Mouse (Mus musculus) layer of hippocampus, adult 2 months (tissue): Measurements from ENCODE around the gene Galr3. TPM values are rescaled to one million over a fixed set of nuclear protein-coding genes. Genes with fewer than 3 reads are reported as not detected.

Experiments
- DNase-seq, 2 experiments: peaks; one replicate each; pipeline ENCODE4 v3.0.0; 2022; ENCODE audit warnings: low spot score in 2 of 2
- H3K27ac ChIP-seq: fragments of 200-600 bp; 2 replicates; pipeline ENCODE4 v1.8.1; 2022
- H3K4me3 ChIP-seq: fragments of 200-600 bp; 2 replicates; pipeline ENCODE4 v1.8.1; 2022; ENCODE audit warnings: mild to moderate bottlenecking
- CTCF ChIP-seq: fragments of 200-600 bp; conservative IDR thresholded peaks from 2 replicates; pipeline ENCODE4 v1.8.1; 2022; ENCODE audit warnings: antibody characterized with exemption, mild to moderate bottlenecking, moderate library complexity
- total RNA-seq, 2 experiments: library from RNA; stranded (reverse); gene quantifications; 2 replicates each; pipeline ENCODE4 v1.2.3; 2021

Gene Galr3
- total RNA-seq, 2 experiments from 2014 or later: 0.39 TPM; not detected in 1

DNA sequence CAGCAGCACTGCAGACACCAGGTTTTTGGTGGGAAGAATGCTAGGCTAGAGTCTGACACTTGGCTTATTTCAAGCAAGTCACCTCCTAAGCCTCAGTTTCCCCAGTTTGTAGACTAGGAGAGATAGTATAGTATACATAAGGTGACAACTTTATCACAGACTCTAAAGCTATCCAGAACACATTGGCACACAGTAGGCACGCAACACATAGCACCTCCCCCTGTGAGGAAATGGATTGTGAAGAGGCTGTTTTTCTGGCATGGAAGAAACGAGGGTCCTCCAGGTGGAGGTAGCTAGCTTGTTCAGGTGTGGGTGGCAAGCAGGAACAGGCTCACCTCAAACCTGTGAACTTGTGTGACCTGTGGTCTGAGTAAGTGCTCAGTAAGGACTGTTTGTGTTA lies 9.3 kb downstream of the Galr3 start:
- no peak for TF ChIP-seq CTCF
- DNase-seq: no peak
- no peak overlapping the region for H3K4me3 ChIP-seq
- H3K27ac ChIP-seq: peak overlapping the region; percentile 71

DNA sequence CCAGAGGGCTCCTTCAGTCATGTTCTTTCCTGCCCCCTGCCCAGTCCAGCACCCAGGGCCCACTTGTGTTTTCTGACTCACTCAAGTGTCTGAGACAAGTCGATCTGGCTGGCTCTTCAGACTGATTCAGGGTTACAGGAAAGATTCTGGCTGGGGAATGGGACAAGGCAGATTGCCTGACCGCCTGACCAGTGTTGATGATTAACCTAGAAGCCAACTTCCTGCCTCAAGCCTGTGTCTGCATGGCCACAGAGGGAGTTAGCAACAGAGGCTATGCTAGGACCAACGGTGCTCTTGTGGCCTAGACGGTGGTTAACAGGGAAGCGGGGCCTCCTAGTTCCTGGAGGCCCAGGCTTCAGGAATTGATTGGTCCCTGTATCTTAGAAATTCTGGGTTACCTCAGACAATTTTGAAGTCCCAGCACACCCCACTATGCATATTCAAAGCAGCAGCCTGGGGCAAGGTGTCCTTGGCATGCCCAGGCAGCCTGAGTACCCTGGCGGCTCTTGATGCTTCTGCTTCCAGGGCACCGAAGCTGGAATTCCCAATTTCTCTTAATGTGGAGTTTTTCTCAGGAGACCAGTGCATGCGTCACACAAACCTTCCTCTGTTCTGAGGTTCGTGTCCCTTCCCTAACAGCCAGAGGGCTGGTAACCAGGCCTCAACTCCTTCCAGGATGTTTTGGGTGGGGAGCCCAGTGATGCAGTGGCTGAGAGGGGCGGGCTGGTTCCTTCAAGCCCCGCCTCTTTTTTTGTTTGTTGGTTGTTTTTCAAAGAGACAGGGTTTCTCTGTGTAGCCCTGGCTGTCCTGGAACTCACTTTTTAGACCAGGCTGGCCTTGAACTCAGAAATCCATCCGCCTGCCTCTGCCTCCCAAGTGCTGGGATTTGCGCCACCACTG lies 10.0 kb downstream of the Galr3 start:
- Histone ChIP-seq H3K4me3 (no peak overlapping the region), H3K27ac (peak overlapping the region; percentile 71)
- DNase-seq: no peak
- TF ChIP-seq CTCF: no peak

- Histone ChIP-seq H3K27ac (peak overlapping the region; percentile 71), H3K4me3 (no peak overlapping the region)
- DNase-seq: no peak
- TF ChIP-seq CTCF: no peak
Measured at GRCm38 (mm10) chr15:79052366-79052765, 10.7 kb downstream of the Galr3 start.

DNA sequence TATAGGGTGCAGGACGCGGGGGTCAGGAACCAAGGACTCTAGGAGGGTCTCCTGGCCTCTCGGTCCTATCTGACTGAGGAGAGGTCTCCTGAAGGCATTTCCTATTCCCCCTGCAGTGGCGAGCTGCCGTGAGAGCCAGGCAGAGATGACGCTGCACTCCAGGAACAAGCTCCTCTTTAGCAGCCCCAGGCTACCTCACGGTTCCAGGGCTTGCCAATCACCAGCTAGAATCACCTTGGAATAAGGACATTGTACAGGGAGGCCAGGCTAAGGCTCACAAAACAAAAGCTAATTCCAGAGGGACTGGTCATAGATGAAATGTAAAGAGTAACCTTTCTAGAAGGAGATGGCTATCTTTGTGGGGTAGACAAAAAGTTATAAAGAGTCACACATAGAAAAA lies 14.9 kb downstream of the Galr3 start:
- no peak for TF ChIP-seq CTCF
- no peak overlapping the region for H3K4me3 ChIP-seq
- no peak overlapping the region for H3K27ac ChIP-seq
- DNase-seq: no peak

GRCm38 (mm10) chr15:79057850-79058249 lies 16.2 kb downstream of the Galr3 start:
- TF ChIP-seq CTCF: no peak

DNA sequence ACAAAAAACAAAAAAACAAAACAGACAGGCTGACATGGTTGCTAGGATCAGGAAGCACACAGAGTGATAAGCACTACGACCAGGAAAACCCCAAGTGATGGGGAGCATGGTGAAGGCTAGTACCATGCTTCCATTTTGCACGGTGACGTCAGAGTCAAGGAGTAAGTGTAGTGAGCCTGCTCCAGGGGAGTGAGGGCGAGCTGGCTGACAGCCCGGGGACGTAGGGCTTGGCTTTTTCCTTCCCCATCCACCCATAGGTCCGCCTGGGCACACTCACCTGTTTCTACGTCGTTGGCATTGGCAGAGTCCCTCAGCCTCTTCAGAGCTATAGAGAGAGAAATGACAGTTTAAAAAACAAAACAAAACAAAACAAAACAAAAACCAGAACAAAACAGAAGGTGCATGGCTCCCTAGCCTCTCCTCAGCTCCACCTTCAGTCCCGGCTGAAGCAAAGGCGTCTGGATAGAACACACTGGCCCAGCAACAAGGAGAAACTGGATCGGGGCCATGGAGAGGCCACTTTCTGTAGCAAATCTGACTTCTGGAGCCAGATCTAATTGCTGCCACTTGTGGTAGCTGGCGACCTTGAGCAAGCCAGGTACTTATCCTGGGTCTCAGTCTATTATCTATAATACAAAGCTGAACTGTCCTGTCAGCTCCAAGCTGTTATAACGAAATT lies 19.3 kb downstream of the Galr3 start:
- H3K27ac ChIP-seq: no peak overlapping the region
- H3K4me3 ChIP-seq: no peak overlapping the region
- TF ChIP-seq CTCF: no peak
- DNase-seq: no peak

More at GRCm38 (mm10) chr15:79057850-79058249, 16.2 kb downstream of the Galr3 start:
- Histone ChIP-seq H3K4me3 (no peak overlapping the region), H3K27ac (no peak overlapping the region)
- DNase-seq: no peak

DNA sequence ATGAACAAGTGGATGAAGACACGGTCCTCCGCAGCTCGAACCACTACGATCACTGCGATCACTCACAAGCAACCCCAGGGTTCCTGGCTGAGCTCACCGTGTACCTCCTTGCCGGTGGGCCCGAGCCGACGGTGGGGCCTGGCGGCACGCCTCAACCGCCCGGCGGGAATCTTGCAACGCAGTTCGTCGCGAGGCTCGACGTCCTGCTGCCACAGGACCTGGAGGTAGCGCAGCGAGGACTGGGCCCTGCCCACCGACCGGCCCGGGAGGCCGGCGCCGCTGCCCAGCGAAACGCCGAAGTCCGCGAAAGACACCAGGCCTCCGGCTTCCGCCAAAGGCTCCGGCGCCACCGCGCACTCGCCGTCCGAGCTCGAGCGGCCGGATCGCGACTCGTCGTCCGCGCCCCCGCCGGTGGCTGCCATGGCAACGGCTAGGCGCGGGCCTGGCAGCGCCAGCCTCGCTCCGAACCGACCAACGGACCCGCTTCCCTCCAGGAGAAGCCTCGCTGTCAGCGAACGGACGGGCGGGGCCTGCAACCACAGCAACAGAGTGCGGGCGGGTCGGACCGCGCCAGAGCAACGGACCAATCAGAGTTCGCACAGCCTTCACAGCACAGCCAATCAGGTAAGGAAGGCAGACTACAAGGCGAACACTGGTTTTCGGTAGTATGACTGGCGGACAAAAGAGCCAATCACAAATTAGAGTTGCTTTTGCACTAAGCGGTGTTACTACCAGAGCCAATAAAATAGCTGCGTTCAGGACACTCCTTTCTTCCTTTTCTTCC lies 20.9 kb downstream of the Galr3 start, which contains the start of gene Ankrd54:
TSS of gene Ankrd54 (minus strand) at position 518 of the 784 bp plus-strand sequence.
- Histone ChIP-seq H3K4me3 (peak within 1 kb of the TSS; percentile 96), H3K27ac (peak within 1 kb of the TSS; percentile 78)
- peak; percentile 96 to 100 for DNase-seq
- TF ChIP-seq CTCF: no peak

DNA sequence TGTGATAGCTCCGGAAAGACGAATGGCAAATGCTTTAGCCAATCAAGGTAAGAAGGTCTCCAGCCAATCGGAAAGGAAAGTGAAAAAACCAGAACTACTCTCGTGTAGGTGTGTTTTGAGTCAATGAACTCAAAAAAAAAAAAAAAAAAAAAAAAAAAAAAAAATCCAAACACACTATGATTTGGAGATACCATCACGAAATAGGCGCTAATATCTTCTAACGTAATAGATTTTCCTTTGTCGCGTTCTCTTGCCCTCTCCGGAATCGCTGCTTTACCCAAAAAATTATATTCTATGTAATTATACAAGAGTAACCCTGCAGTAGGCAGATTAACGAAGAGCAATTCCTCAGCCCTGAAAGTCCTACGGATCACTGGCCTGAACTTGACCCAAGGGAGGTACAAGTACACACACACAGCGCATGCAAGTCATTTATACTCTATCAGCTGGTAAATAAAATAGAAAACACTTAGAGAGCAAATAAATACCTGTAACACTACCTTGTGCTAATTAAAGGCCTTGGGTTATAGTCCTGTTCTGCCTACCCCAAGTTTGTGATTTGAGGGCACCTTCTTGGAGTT lies 21.6 kb downstream of the Galr3 start:
- Histone ChIP-seq H3K4me3 (peak overlapping the region; percentile 46), H3K27ac (peak overlapping the region; percentile 49; the same call in 1 of the 2 replicates)
- TF ChIP-seq CTCF: no peak
- DNase-seq: no peak

DNA sequence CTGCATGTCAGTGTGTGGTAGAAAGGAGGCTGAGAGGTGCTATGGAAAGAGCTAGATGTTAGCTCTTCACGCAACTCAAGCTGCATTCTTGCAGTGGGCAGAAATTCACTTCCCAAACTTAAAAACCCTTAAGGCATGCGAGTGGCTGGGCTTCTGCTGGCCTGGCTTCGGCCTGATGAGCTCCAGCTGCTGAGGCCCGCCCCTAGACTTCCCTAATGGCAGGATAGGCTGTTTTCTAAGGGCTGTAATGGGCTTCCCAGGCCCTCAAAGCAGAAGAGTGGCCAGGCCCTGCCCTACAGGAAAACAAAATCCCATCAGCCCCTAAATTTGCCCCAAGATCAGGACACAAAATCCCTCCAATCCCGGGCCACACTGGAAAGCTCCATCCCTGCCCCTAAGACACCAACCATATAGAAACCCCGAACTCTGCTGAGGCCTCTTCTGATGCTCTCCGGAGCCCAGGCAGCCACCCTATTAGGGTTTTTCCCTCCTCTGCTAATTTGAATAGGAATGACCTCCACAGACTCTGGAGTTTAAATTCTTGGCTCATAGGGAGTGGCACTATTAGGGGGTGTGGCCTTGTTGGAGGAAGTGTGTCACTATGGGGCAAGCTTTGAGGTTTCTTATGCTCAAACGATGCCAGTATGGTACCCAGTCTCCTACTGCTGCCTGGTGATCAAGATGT lies 23.5 kb downstream of the Galr3 start:
- Histone ChIP-seq H3K4me3 (no peak overlapping the region), H3K27ac (no peak overlapping the region)
- no peak for DNase-seq
- TF ChIP-seq CTCF: no peak

DNA sequence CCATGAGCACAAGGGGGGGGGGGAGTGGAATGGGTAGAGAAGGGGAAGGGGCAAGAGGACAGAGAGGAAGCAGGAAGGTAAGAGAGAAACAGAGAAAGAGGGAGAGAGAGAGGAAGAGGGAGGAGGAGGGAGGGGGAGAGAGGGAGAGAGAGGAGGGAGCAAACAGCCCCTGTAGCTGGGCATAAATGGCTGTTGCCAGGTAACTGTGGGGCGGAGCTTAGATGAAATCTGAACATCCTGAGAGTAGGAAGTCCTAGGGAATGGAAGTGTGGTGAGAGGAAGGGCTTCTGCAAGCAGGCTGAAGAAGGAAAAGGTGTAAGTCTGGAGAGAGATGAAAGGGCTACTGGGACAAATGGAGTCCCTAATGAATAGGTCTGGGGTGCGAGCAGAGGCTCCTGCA lies 24.6 kb downstream of the Galr3 start:
- no peak for TF ChIP-seq CTCF
- Histone ChIP-seq H3K4me3 (no peak overlapping the region), H3K27ac (no peak overlapping the region)
- peak in 1 of 2 experiments; percentile 26 for DNase-seq

- H3K4me3 ChIP-seq: no peak overlapping the region
- H3K27ac ChIP-seq: no peak overlapping the region
- DNase-seq: no peak
- no peak for TF ChIP-seq CTCF
Measured at GRCm38 (mm10) chr15:79067631-79068030, 25.9 kb downstream of the Galr3 start.

DNA sequence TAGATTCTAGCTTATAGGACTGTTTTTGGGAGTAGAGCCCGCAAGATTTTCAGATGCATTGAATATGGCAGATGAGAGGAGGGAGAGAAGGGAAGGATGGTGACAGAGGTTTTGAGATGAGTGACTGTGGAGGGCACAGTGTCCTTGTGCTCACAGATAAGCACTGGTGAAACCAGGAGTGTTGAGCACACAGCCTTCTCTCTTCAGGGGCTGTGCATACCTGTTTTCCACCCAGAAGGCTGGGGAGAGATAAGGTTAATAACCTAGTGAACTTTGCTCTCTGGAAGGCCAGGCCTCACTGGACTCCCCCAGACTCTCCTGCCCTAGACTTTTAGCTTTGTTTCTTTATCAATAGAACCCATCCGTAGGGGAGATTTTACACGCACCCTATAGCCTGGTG lies 26.7 kb downstream of the Galr3 start:
- TF ChIP-seq CTCF: no peak
- Histone ChIP-seq H3K27ac (no peak overlapping the region), H3K4me3 (no peak overlapping the region)
- no peak for DNase-seq
